Mouse (Mus musculus) MEL (cell line): ENCODE data around the gene 1110051M20Rik.

ENCODE experiments used
- CHD2 ChIP-seq: IDR thresholded peaks from 2 replicates; pipeline ENCODE4 v1.6.1; 2011; ENCODE audit warnings: low read length, improper control_type of control experiment
- RAD21 ChIP-seq: IDR thresholded peaks from 2 replicates; pipeline ENCODE4 v1.6.1; 2011; ENCODE audit warnings: mild to moderate bottlenecking, low read depth, low read length, improper control_type of control experiment
- TBP ChIP-seq: IDR thresholded peaks from 2 replicates; pipeline ENCODE4 v1.8.0; 2011; ENCODE audit warnings: low read depth, low read length, improper control_type of control experiment

- TF ChIP-seq TBP: no peak
- TF ChIP-seq RAD21: no peak
- TF ChIP-seq CHD2: no peak
Measured at GRCm38 (mm10) chr2:91242547-91242946, 202.0 kb downstream of the 1110051M20Rik start.
